Mouse (Mus musculus) urinary bladder, postnatal 14 days (tissue): Measurements from ENCODE around the gene Fasn.

ENCODE experiments used
- DNase-seq: peaks from one replicate; pipeline ENCODE4 v3.0.0; 2021; ENCODE audit warnings: low spot score

The Fasn gene

GRCm38 (mm10) chr11:120828416-120828815 lies 4.1 kb upstream of the Fasn start:
- DNase-seq, result no peak

DNA sequence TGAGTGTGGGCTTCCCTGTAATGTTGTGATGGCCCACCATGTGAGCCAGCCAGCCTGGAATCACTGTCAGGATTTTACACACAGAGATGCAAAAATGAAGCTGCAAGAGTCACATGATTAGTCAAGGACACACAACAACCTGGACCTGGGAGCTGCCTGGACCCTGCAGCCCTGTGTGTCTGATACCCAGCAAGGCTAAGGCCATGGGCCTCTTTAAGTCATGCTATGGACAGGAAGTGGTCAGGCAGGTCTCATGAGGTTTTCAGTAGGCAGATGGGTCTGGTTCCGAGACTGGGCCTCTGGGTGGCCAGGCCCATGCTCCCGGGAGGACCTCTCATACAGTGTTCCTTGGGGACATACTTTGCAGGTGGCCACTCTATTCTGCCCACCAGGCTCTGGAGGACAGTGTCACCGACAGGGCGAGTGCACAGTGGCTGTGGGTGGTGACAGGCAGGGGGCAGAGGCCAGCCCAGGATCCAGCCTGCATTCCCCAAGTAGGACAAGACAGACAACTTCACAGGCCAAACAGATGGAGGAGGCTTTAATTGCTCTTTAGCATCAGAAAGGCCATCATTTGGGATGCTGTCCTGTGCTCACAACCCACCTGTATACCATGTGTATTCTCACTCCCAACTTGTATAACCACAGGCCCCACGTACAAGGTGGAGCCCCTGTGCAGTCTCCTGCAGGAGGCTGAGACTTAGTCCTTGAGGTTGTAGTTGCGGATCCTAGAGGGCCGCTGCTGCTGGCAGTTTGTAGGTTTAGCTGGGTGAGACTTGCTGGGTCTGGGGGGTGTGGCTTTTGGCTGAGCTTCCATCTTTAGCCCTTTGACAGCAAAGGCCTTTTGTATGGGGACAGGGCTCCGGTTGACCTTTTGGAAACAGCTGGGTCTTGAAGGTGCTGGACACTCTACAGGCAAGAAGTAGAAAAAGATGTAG lies 1.9 kb upstream of the Fasn start:
- no peak for DNase-seq

- DNase-seq, result no peak
Measured at GRCm38 (mm10) chr11:120825289-120825863, 1.0 kb upstream of the Fasn start.

GRCm38 (mm10) chr11:120824787-120825288 lies 491 bp upstream of the Fasn start:
- DNase-seq, result no peak

DNA sequence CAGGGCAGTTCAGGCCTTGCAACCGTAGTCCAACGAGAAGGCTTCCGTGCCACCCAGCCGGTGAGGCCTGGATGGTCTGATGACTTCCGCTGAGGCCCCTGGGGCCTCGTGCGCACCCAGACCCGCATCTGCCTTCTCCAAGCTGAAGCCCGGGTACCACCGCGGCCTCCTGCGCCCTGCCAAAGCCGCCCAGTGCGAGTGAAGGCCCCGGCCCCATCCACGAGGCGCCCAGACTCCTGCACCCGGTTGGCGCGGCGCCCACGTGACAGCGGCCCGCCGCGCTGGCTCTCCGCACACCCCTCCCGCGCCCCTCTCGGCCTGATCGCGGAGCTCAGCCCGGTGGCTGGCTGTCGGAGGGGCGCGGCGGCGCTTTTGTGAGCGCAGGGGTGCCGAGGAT lies 798 bp downstream of the Fasn start:
- DNase-seq, result no peak

GRCm38 (mm10) chr11:120822831-120823550 lies 1.4 kb downstream of the Fasn start:
- DNase-seq, result peak; percentile 43

- peak; percentile 4 for DNase-seq
Measured at GRCm38 (mm10) chr11:120822321-120822720, 2.0 kb downstream of the Fasn start.

- no peak for DNase-seq
Measured at GRCm38 (mm10) chr11:120821076-120821922, 3.0 kb downstream of the Fasn start.

DNA sequence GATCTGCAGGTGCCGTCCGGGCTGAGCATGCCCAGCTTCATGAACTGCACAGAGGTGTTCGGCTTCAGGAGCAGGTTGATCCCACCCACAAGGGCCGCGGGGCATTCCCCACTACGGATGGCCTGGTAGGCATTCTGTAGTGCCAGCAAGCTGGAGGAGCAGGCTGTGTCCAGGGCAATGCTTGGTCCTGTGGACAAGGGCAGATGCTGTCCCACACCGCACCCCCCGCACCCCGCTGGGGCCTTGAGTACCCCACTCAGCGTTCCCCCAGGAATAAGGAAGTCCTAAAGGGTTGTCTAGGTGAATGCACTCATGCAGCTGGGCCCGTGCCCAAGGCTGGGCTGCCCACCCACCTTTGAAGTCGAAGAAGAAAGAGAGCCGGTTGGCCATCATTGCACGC lies 3.8 kb downstream of the Fasn start:
- DNase-seq, result no peak

GRCm38 (mm10) chr11:120819556-120819955 lies 4.8 kb downstream of the Fasn start:
- no peak for DNase-seq

DNA sequence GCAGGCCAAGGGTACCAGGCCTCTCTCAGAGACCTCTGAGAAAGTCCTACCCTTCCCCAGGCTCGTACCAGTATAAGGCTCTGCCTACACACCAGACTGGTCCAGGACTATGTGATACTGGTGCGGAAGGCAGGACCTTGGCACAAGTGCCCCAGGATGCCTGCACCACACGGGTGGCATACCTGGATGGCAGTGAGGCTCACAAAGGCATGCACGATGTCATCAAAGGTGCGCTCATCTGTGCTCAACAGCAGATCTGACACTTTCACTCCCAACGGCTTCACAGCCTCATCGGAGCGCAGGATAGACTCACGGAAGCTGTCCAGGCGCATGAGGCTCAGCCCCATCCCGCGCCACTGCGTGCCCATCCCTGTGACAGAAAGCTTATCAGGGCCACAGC lies 6.1 kb downstream of the Fasn start:
- no peak for DNase-seq

GRCm38 (mm10) chr11:120817358-120817757 lies 7.0 kb downstream of the Fasn start:
- no peak for DNase-seq

GRCm38 (mm10) chr11:120812068-120812467 lies 12.3 kb downstream of the Fasn start:
- no peak for DNase-seq

GRCm38 (mm10) chr11:120808010-120808409 lies 16.3 kb downstream of the Fasn start:
- DNase-seq, result no peak

GRCm38 (mm10) chr11:120805375-120806298 lies 18.7 kb downstream of the Fasn start:
- no peak for DNase-seq

- DNase-seq, result no peak
Measured at GRCm38 (mm10) chr11:120804769-120805168, 19.6 kb downstream of the Fasn start.

- DNase-seq, result no peak
Measured at GRCm38 (mm10) chr11:120804274-120804673, 20.1 kb downstream of the Fasn start.

GRCm38 (mm10) chr11:120800061-120800904 lies 24.1 kb downstream of the Fasn start:
- peak; percentile 92 for DNase-seq

GRCm38 (mm10) chr11:120799316-120799890 lies 24.9 kb downstream of the Fasn start:
- no peak for DNase-seq
